Mouse (Mus musculus) thymus, adult 2 months (tissue): ENCODE results near the gene Fam214a. TPM values are rescaled to one million over a fixed set of nuclear protein-coding genes. Genes with fewer than 3 reads are reported as not detected.

Source experiments
- DNase-seq: peaks from one replicate; pipeline ENCODE4 v3.0.0; 2021
- H3K27ac ChIP-seq: fragments of 200-500 bp; 2 replicates; pipeline ENCODE4 v1.5.1; 2012; ENCODE audit warnings: low read length, control low read depth; ENCODE audit not compliant: control insufficient read depth, insufficient read depth
- H3K27me3 ChIP-seq: fragments of 200-500 bp; 2 replicates; pipeline ENCODE4 v1.6.1; 2012; ENCODE audit warnings: mild to moderate bottlenecking, low read length, moderate library complexity, mixed read lengths; ENCODE audit not compliant: control insufficient read depth, insufficient read depth
- H3K36me3 ChIP-seq: fragments of 200-500 bp; 2 replicates; pipeline ENCODE4 v1.6.1; 2012; ENCODE audit warnings: mild to moderate bottlenecking, low read length, moderate library complexity; ENCODE audit not compliant: control insufficient read depth, insufficient read depth
- H3K4me1 ChIP-seq: fragments of 200-500 bp; replicated peaks from 2 replicates; pipeline ENCODE4 v1.6.1; 2012; ENCODE audit warnings: low read length; ENCODE audit not compliant: control insufficient read depth, insufficient read depth
- H3K4me3 ChIP-seq: fragments of 200-500 bp; 2 replicates; pipeline ENCODE4 v1.5.1; 2012; ENCODE audit warnings: mild to moderate bottlenecking, low read length, control low read depth, moderate library complexity; ENCODE audit not compliant: control insufficient read depth, insufficient read depth
- CTCF ChIP-seq: fragments of 200-500 bp; IDR thresholded peaks from 2 replicates; pipeline ENCODE4 v1.5.1; 2012; ENCODE audit warnings: mild to moderate bottlenecking, control low read depth, low read length, moderate library complexity, borderline replicate concordance; ENCODE audit not compliant: control insufficient read depth, poor library complexity, insufficient read depth; ENCODE audit errors: extremely low read depth
- POLR2A ChIP-seq: fragments of 200-500 bp; IDR thresholded peaks from 2 replicates; pipeline ENCODE4 v1.6.1; 2012; ENCODE audit warnings: mild to moderate bottlenecking, low read length, control low read depth, moderate library complexity; ENCODE audit not compliant: control insufficient read depth, poor library complexity, insufficient read depth; ENCODE audit errors: extremely low read depth
- WGBS: fragments of 180-500 bp; shearing (Covaris S2); methylation state at CpG from one replicate; pipeline ENCODE4 v1.1.7; 2018; 5-methylcytosine and 5-hydroxymethylcytosine counted together
- polyA plus RNA-seq: library from polyadenylated mRNA; depleted of rRNA; stranded (reverse); fragments of >200 nt; gene quantifications from 2 replicates; pipeline ENCODE4 v1.2.3, GENCODE M21; 2012

Fam214a gene
- polyA plus RNA-seq, 1 experiment: 13.6 TPM

- Histone ChIP-seq H3K27me3 (no peaks in the 10 kb centered on the region), H3K36me3 (peaks cover 11% of the 10 kb centered on the region; the same call in 1 of the 2 replicates), H3K4me1 (no peaks in the 10 kb centered on the region; the same call in 1 of the 2 replicates), H3K27ac (no peak overlapping the region), H3K4me3 (no peak overlapping the region)
- TF ChIP-seq POLR2A: no peak
- no peak for TF ChIP-seq CTCF
- DNase-seq: no peak
- WGBS: 85% methylated on average over 6 of the region's 6 CpGs
Measured at GRCm38 (mm10) chr9:74960630-74961029, 7.9 kb downstream of the Fam214a start.

GRCm38 (mm10) chr9:74961073-74961575, 8.4 kb downstream of the Fam214a start:
- peaks cover 11% of the 10 kb centered on the region; the same call in 1 of the 2 replicates for H3K36me3 ChIP-seq
- H3K27me3 ChIP-seq: no peaks in the 10 kb centered on the region
- H3K4me1 ChIP-seq: no peaks in the 10 kb centered on the region; the same call in 1 of the 2 replicates
- TF ChIP-seq CTCF (no peak), POLR2A (no peak)
- no peak overlapping the region for H3K27ac ChIP-seq
- no peak overlapping the region for H3K4me3 ChIP-seq
- no peak for DNase-seq
- 94% methylated on average over 14 of the region's 14 CpGs for WGBS

- 92% methylated on average over 2 of the region's 2 CpGs for WGBS
- Histone ChIP-seq H3K27me3 (no peaks in the 10 kb centered on the region), H3K36me3 (peaks cover 7% of the 10 kb centered on the region; the same call in 1 of the 2 replicates), H3K4me1 (no peaks in the 10 kb centered on the region; the same call in 1 of the 2 replicates), H3K27ac (no peak overlapping the region), H3K4me3 (no peak overlapping the region)
- DNase-seq: no peak
- TF ChIP-seq CTCF (no peak), POLR2A (no peak)
Measured at GRCm38 (mm10) chr9:74963953-74964352, 11.3 kb downstream of the Fam214a start.

GRCm38 (mm10) chr9:74964866-74965384, 12.2 kb downstream of the Fam214a start:
- 28% methylated on average over 10 of the region's 10 CpGs for WGBS
- TF ChIP-seq POLR2A: no peak
- no peak for TF ChIP-seq CTCF
- Histone ChIP-seq H3K4me3 (no peak overlapping the region), H3K27me3 (no peaks in the 10 kb centered on the region), H3K4me1 (no peaks in the 10 kb centered on the region; the same call in 1 of the 2 replicates), H3K27ac (no peak overlapping the region), H3K36me3 (no peaks in the 10 kb centered on the region; the same call in 1 of the 2 replicates)
- no peak for DNase-seq

GRCm38 (mm10) chr9:74966200-74966599, 13.5 kb downstream of the Fam214a start:
- no peaks in the 10 kb centered on the region for H3K27me3 ChIP-seq
- TF ChIP-seq POLR2A: no peak
- TF ChIP-seq CTCF: no peak
- DNase-seq: no peak
- H3K4me3 ChIP-seq: no peak overlapping the region
- H3K36me3 ChIP-seq: no peaks in the 10 kb centered on the region; the same call in 1 of the 2 replicates
- no peaks in the 10 kb centered on the region; the same call in 1 of the 2 replicates for H3K4me1 ChIP-seq
- H3K27ac ChIP-seq: no peak overlapping the region
- 95% methylated on average over 4 of the region's 4 CpGs for WGBS

GRCm38 (mm10) chr9:74968647-74969428, 16.2 kb downstream of the Fam214a start:
- no peaks in the 10 kb centered on the region; the same call in 1 of the 2 replicates for H3K4me1 ChIP-seq
- H3K27ac ChIP-seq: no peak overlapping the region
- TF ChIP-seq POLR2A: no peak
- TF ChIP-seq CTCF: no peak
- WGBS: 91% methylated on average over 8 of the region's 8 CpGs
- H3K36me3 ChIP-seq: no peaks in the 10 kb centered on the region; the same call in 1 of the 2 replicates
- H3K27me3 ChIP-seq: no peaks in the 10 kb centered on the region
- no peak overlapping the region for H3K4me3 ChIP-seq
- no peak for DNase-seq
